Mouse (Mus musculus) ES-E14 (cell line): ENCODE data around the gene Dlx5.

Experiments
- CHD2 ChIP-seq: IDR thresholded peaks from 2 replicates; pipeline ENCODE4 v1.6.1; 2014; ENCODE audit warnings: mild to moderate bottlenecking, low read depth, low read length, inconsistent platforms
- HCFC1 ChIP-seq: IDR thresholded peaks from 2 replicates; pipeline ENCODE4 v1.6.1; 2012; ENCODE audit warnings: low read length, inconsistent platforms, borderline replicate concordance; ENCODE audit not compliant: insufficient read depth
- MAFK ChIP-seq: IDR thresholded peaks from 2 replicates; pipeline ENCODE4 v1.6.1; 2014; ENCODE audit warnings: mild to moderate bottlenecking, low read depth, low read length, inconsistent platforms; ENCODE audit not compliant: insufficient read depth

GRCm38 (mm10) chr6:6869041-6869685, 12.7 kb downstream of the Dlx5 start:
- no peak for TF ChIP-seq MAFK
- TF ChIP-seq HCFC1 = no peak
- TF ChIP-seq CHD2 = no peak
